Mouse (Mus musculus): ENCODE data around the gene Tpmt. TPM values are rescaled to one million over a fixed set of nuclear protein-coding genes. Genes with fewer than 3 reads are reported as not detected.
A peak's percentile ranks its signal among the peaks of the same experiment; 100 is the strongest.

Tpmt gene
- polyA plus RNA-seq, 1 experiment = 23.9 TPM

DNA sequence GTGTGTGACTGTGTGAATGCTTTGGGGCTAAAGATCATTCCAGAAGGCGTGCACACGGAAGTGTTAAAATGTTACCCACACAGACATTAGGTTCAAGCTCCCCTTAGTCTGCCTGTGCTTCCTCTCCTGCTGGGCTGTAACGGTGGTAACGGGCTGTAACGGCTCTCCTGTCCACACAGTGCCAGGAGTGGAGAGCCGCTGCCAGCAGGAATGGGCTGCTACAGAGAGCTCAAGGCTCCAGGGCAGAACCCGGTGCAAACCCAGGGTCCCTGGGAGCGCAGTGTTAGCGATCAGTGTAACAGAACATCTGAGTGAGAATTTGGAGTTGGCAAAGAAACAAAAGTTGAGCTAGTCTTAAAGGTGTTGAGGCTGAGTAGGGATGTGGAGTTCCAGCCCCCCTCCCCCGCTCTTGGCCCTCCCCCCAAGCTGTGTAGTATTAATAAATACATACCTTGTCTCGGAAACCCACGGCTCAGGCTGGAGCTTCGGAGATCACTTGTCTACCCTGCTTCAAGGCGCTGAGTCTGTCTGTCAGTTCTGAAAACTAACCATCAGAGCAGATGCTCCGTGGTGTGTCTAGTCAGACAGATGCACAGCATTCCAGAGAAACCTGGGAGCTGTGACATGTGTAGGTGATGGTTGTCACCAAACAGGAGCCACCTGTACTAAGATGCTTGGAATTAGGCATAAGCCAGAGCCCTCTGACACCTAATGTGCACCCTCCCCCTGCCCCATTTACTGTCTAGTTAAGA is 26.0 kb upstream of the Tpmt start:
- H3K27ac ChIP-seq (ENCODE audit: insufficient read depth, low read length) = no peak overlapping the region
- no peaks in the 10 kb centered on the region for H3K4me1 ChIP-seq (ENCODE audit: control insufficient read depth, insufficient read depth, low read length)
- TF ChIP-seq CTCF (IDR thresholded peaks at IDR 0.05; ENCODE audit: borderline replicate concordance, insufficient read depth, low read length) (no peak), POLR2A (IDR thresholded peaks at IDR 0.05; ENCODE audit: low read depth, low read length) (no peak)
- H3K4me3 ChIP-seq (ENCODE audit: insufficient read depth, low read length) = no peak overlapping the region

DNA sequence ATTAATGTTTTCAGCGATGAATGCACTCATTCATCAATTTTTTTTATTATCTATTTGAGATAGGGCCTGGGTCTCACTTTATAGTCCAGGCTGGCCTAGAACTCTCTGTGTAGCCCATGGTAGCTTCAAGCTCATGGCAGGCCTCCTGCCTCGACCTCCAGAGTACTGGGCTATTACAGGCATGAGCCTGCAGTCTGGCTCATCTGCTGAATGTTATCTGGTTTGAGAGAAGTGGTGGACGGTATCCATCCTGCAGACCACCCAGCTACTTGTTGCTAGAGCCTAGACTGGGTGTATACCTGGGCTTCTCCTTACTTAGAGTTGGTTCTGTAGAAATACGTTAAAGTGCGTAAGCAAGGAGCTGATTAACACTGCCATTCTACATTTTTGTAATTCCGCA is 22.5 kb upstream of the Tpmt start:
- H3K27ac ChIP-seq (ENCODE audit: insufficient read depth, low read length) = no peak overlapping the region
- no peak for TF ChIP-seq CTCF (IDR thresholded peaks at IDR 0.05; ENCODE audit: borderline replicate concordance, insufficient read depth, low read length)
- TF ChIP-seq POLR2A (IDR thresholded peaks at IDR 0.05; ENCODE audit: low read depth, low read length) = no peak
- H3K4me3 ChIP-seq (ENCODE audit: insufficient read depth, low read length) = no peak overlapping the region
- no peaks in the 10 kb centered on the region for H3K4me1 ChIP-seq (ENCODE audit: control insufficient read depth, insufficient read depth, low read length)

DNA sequence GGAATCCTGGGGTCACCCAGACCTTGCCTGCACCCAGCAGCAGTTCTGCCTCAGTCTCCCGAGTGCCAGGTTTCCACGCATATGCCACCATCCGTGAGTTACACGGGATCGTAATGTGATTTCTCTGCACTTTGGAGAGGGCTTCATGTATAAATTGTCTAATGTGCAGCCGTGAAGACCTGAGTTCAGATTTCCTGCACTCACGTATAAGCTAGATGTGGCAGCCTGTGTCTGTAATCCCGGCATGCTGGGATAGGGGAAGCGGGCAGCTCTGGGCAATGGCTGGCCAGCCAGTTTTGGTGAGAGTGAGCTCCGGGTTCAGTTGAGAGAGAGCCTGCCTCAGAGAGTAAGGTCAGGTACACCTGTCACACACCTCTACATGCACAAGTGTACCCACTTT is 22.0 kb upstream of the Tpmt start:
- Histone ChIP-seq H3K27ac (ENCODE audit: insufficient read depth, low read length) (no peak overlapping the region), H3K4me1 (ENCODE audit: control insufficient read depth, insufficient read depth, low read length) (no peaks in the 10 kb centered on the region), H3K4me3 (ENCODE audit: insufficient read depth, low read length) (no peak overlapping the region)
- TF ChIP-seq POLR2A (IDR thresholded peaks at IDR 0.05; ENCODE audit: low read depth, low read length) (no peak), CTCF (IDR thresholded peaks at IDR 0.05; ENCODE audit: borderline replicate concordance, insufficient read depth, low read length) (no peak)

DNA sequence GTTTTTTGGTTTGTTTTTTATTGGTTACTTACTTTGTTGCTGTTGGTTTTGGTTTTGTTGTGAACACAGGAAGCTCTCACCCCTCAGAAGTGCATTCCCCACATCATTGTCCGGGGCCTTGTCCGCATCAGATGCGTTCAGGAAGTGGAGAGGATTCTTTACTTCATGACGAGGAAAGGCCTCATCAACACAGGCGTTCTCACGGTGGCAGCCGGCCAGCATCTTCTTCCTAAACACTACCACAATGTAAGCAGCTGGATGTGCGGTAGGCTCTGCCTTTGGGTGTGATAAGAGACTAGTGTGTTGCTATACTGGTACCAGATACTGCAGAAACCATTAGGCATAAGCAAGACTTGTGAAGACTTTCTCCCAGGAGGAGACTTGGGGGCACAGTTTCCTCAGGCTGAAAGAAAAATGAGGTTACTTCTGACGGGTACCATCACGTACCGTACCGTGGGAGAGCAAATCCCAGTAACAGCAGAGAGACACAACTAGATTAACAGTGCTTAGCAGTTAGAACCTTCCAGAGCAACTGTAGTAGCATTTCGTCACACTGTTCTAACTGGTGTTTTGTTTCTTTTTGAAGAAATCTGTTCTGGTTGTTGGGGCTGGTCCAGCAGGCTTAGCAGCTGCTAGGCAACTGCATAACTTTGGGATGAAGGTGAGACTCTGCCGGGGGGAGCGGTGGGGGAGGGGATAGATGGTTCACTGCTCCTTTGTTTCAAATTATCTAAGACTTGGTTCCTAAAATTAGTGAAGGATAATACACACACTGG is 19.6 kb upstream of the Tpmt start:
- no peak for TF ChIP-seq CTCF (IDR thresholded peaks at IDR 0.05; ENCODE audit: borderline replicate concordance, insufficient read depth, low read length)
- TF ChIP-seq POLR2A (IDR thresholded peaks at IDR 0.05; ENCODE audit: low read depth, low read length) = no peak
- Histone ChIP-seq H3K4me1 (ENCODE audit: control insufficient read depth, insufficient read depth, low read length) (no peaks in the 10 kb centered on the region), H3K4me3 (ENCODE audit: insufficient read depth, low read length) (no peak overlapping the region), H3K27ac (ENCODE audit: insufficient read depth, low read length) (no peak overlapping the region)

GRCm38 (mm10) chr13:47062756-47063155 is 18.2 kb upstream of the Tpmt start:
- H3K4me1 ChIP-seq (ENCODE audit: control insufficient read depth, insufficient read depth, low read length) = no peaks in the 10 kb centered on the region
- H3K27ac ChIP-seq (ENCODE audit: insufficient read depth, low read length) = no peak overlapping the region
- no peak overlapping the region for H3K4me3 ChIP-seq (ENCODE audit: insufficient read depth, low read length)
- TF ChIP-seq POLR2A (IDR thresholded peaks at IDR 0.05; ENCODE audit: low read depth, low read length) (no peak), CTCF (IDR thresholded peaks at IDR 0.05; ENCODE audit: borderline replicate concordance, insufficient read depth, low read length) (no peak)

DNA sequence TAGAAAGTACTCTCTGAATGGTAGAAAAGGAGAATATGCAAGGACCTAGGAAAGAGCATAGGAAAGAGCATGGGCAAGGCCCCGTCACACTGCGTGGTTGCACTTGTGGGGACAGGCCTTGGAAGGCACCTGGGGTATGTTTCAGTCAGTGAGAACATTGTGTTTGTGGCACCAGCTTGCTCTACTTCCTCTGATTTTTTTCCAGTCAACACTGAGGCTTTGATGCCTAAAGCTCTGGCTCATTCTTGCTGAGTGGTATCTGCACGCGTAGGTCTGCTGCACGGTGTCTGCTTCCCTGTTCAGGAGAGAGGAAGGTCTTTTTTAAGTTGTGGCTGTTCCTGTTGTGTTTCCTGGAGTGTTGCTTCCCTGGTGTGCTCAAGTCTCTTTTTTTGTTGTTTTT is 12.2 kb upstream of the Tpmt start:
- Histone ChIP-seq H3K4me3 (ENCODE audit: insufficient read depth, low read length) (no peak overlapping the region), H3K27ac (ENCODE audit: insufficient read depth, low read length) (no peak overlapping the region), H3K4me1 (ENCODE audit: control insufficient read depth, insufficient read depth, low read length) (no peaks in the 10 kb centered on the region)
- no peak for TF ChIP-seq CTCF (IDR thresholded peaks at IDR 0.05; ENCODE audit: borderline replicate concordance, insufficient read depth, low read length)
- no peak for TF ChIP-seq POLR2A (IDR thresholded peaks at IDR 0.05; ENCODE audit: low read depth, low read length)

DNA sequence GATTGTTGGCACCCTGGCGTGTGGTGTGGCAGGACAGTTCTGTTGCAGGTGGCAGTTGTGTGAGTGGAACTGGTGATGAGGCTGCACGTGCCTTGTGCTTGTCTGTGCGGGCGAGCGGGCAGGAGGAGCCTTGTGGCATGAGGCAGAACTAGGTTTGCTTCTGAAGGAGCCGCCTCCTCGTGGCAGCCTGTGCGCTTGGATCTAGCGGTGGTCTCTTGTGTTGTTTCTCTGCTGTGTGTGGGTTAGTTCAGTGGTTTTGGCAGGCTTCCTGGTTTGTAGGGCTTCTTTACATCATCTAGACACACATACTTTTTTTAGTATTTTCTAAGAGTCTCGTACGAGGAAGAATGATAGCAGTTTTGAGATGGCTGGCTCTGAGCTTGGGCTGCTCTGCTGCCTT is 11.6 kb upstream of the Tpmt start:
- H3K27ac ChIP-seq (ENCODE audit: insufficient read depth, low read length) = no peak overlapping the region
- no peak for TF ChIP-seq POLR2A (IDR thresholded peaks at IDR 0.05; ENCODE audit: low read depth, low read length)
- 0 out of 2 replicates have a peak, but pooled peaks have one; percentile 0 for TF ChIP-seq CTCF (IDR thresholded peaks at IDR 0.05; ENCODE audit: borderline replicate concordance, insufficient read depth, low read length)
- H3K4me1 ChIP-seq (ENCODE audit: control insufficient read depth, insufficient read depth, low read length) = no peaks in the 10 kb centered on the region
- H3K4me3 ChIP-seq (ENCODE audit: insufficient read depth, low read length) = no peak overlapping the region

DNA sequence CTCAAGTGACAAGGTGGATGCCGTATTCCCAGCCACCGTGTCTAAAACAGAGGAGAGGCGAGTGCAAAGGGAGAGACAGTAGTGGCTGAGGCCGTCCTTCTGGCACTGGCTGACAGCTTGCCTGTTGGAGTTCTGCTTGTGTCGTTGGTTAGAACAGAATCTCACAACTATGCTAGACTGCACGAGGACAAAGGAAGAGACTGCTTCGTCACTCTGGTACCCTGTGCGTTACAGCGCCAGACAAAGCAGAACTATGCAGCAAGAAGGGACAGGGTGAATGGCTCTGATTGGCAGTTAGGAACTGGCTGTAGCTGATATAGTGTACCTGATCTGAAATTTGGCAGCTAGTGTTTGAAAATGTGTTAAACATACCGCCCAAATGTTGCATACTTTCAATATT is 9.4 kb upstream of the Tpmt start:
- TF ChIP-seq CTCF (IDR thresholded peaks at IDR 0.05; ENCODE audit: borderline replicate concordance, insufficient read depth, low read length) (no peak), POLR2A (IDR thresholded peaks at IDR 0.05; ENCODE audit: low read depth, low read length) (no peak)
- no peak overlapping the region for H3K4me3 ChIP-seq (ENCODE audit: insufficient read depth, low read length)
- H3K27ac ChIP-seq (ENCODE audit: insufficient read depth, low read length) = no peak overlapping the region
- H3K4me1 ChIP-seq (ENCODE audit: control insufficient read depth, insufficient read depth, low read length) = no peaks in the 10 kb centered on the region

DNA sequence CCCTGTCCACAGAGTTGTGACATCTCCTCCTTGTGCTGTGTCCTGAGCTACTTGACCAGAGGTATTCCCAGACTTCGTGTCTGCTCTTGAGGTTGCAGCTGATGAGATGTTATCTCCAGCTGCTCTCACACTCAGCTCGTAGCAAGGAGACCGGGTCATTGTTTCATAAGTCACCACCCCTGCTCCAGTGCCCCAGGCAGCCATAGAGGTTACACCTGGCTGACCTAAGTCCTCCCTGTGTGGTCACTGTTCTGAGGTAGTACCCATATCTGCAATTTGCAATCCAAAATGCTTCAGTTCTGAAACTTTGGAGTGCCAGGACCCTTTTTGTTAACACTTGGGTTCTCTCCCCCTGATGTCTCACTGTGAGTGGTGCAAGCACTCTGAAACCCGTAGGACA is 5.5 kb upstream of the Tpmt start:
- H3K27ac ChIP-seq (ENCODE audit: insufficient read depth, low read length) = no peak overlapping the region
- TF ChIP-seq CTCF (IDR thresholded peaks at IDR 0.05; ENCODE audit: borderline replicate concordance, insufficient read depth, low read length) (no peak), POLR2A (IDR thresholded peaks at IDR 0.05; ENCODE audit: low read depth, low read length) (no peak)

GRCm38 (mm10) chr13:47047996-47048395 is 3.5 kb upstream of the Tpmt start:
- Histone ChIP-seq H3K4me1 (ENCODE audit: control insufficient read depth, insufficient read depth, low read length) (no peaks in the 10 kb centered on the region), H3K27ac (ENCODE audit: insufficient read depth, low read length) (no peak overlapping the region), H3K4me3 (ENCODE audit: insufficient read depth, low read length) (no peak overlapping the region)
- TF ChIP-seq POLR2A (IDR thresholded peaks at IDR 0.05; ENCODE audit: low read depth, low read length) = no peak
- no peak for TF ChIP-seq CTCF (IDR thresholded peaks at IDR 0.05; ENCODE audit: borderline replicate concordance, insufficient read depth, low read length)

More for the DNA sequence above, 5.5 kb upstream of the Tpmt start:
- Histone ChIP-seq H3K4me1 (ENCODE audit: control insufficient read depth, insufficient read depth, low read length) (no peaks in the 10 kb centered on the region), H3K4me3 (ENCODE audit: insufficient read depth, low read length) (no peak overlapping the region)
